Mouse (Mus musculus) left cerebral cortex, adult 2 months (tissue): ENCODE measurements around the gene Znrf1. TPM values are rescaled to one million over a fixed set of nuclear protein-coding genes. Genes with fewer than 3 reads are reported as not detected.
"Not testable (repeated sequence)": the region's sequence is repeated elsewhere in the genome, so short reads cannot be mapped to it uniquely, and the experiment has no call there.

Source experiments
- DNase-seq, 2 experiments: peaks; one replicate each; pipeline ENCODE4 v3.0.0; 2021 to 2022; ENCODE audit warnings: low spot score in 2 of 2, mixed read lengths in 1 of 2; ENCODE audit errors: extremely low spot score in 1 of 2
- H3K27ac ChIP-seq: fragments of 200-600 bp; 2 replicates; pipeline ENCODE4 v1.8.1; 2022
- H3K4me3 ChIP-seq: fragments of 200-600 bp; 2 replicates; pipeline ENCODE4 v1.8.1; 2022
- CTCF ChIP-seq: fragments of 200-600 bp; IDR thresholded peaks from 2 replicates; pipeline ENCODE4 v1.8.1; 2022; ENCODE audit warnings: antibody characterized with exemption, mild to moderate bottlenecking, moderate library complexity
- intact Hi-C: fragments of 180-260 bp; cut with DNase I; formaldehyde crosslinking; loops from one replicate; pipeline ENCODE4 v1.15.1; 2025
- total RNA-seq, 2 experiments: library from RNA; stranded (reverse); gene quantifications; 2 replicates each; pipeline ENCODE4 v1.2.3; 2021

Gene Znrf1
- total RNA-seq, 2 experiments from 2014 or later, result 166 to 171 TPM

DNA sequence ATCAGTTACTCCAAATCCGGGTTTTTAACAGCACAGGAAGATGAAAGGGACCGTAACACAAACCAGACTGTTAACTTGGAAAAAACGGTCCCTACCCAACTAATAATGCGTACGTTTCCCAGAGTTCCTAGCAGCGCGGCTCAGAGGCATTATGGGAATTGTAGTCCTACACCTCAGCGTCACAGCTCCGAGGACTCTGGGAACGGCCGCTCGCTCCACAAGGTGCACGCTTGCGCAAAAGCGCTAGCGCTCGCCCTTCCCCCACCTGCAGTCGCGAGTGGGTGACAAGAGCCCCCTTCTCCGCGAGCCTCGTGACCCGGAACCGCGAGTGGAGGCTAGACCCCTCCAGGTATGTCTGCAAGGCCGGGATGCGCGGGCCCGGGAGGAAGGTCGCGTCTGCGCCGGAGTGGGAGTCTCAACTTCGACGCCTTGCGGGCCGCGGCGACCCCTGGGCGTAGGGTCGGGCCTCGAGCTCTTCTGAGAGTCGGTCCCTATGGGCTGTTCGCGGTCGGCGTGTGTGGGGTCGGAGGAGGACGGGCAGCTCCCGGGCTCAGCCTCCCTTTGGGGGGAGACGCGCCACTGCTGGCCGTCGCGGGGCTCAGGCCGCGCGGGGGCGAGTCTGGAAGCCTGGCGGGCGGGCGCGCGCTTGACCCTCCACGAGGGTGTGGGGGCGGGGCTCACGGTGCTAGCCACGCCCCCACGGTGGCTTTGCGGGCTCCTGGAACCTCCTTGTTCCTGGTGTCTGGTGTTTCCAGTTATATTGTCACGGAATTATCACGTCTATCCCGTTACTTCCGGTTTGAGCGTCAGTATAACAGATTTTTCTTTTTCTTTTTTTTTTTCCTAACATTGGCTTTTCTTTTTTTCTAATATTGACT, 107.6 kb downstream of the Znrf1 start, which contains the start of gene Zfp1:
Gene Zfp1, plus strand, starts transcription at position 138 of the 878 bp plus-strand sequence.
- peak; percentile 91 for DNase-seq
- intact Hi-C loops, result loop anchor here (1.0 to 5.0 kb wide), 2 partner anchors 12 to 106 kb away; partner anchors contain the start of gene Znrf1
- H3K4me3 ChIP-seq, result peak within 1 kb of the TSS; percentile 74
- no peak; the same call in 1 of the 2 replicates for TF ChIP-seq CTCF
- peak within 1 kb of the TSS; percentile 100 for H3K27ac ChIP-seq

- intact Hi-C loops, result loop anchor here (5.0 kb wide), 1 partner anchor 107 kb away; the partner anchor contains the start of gene Znrf1
- DNase-seq, result not testable (repeated sequence)
- peak overlapping the region; percentile 100 for H3K27ac ChIP-seq
Measured at GRCm38 (mm10) chr8:111644286-111645051, 108.6 kb downstream of the Znrf1 start.

DNA sequence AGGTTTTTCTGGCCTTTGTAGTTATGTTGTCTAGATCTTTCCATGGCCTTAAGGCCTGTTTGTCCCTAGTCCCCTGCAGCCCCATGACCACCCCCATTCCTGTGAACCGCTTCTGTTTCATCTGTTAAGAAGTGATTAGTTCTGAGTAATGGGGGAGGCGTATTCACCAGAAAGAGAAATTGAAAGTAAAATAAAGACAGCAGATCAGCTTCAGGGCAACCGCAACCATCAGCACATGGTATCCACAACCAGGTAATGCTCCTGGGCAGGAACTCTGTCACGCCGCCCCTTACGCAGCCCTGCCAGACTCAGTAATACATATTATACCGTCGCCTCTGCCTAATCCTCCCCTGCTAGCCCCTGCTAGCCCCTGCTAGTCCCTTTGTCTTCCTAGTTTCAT, 109.8 kb downstream of the Znrf1 start:
- intact Hi-C loops, result no loop called here
- no peak for DNase-seq
- no peak overlapping the region for H3K4me3 ChIP-seq
- H3K27ac ChIP-seq, result no peak overlapping the region
- no peak for TF ChIP-seq CTCF

More at GRCm38 (mm10) chr8:111644286-111645051, 108.6 kb downstream of the Znrf1 start:
- H3K4me3 ChIP-seq, result peak overlapping the region; percentile 74

- DNase-seq, result no peak
- TF ChIP-seq CTCF, result no peak
- intact Hi-C loops, result no loop called here
Measured at GRCm38 (mm10) chr8:111648834-111649233, 112.9 kb downstream of the Znrf1 start.

DNA sequence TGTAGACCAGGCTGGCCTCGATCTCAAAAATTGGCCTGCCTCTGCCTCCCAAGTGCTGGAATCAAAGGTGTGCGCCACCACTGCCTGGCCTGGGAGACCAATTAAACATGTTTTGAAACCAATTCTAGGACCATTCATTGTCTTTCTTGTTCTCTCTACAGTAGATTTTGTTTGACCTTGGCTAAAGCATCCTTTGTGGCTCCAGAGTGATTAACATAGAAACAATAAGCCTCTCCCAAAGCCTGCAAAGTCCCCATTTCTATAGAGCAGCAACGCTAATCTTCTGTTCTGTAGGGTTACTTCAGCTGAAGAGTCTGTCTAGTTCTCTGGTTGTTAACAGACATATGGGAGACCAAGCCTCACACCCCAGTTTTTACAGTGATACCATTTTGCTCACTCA, 114.8 kb downstream of the Znrf1 start:
- intact Hi-C loops, result no loop called here
- Histone ChIP-seq H3K4me3 (no peak overlapping the region), H3K27ac (no peak overlapping the region)
- no peak for DNase-seq
- no peak for TF ChIP-seq CTCF

More at GRCm38 (mm10) chr8:111648834-111649233, 112.9 kb downstream of the Znrf1 start:
- H3K4me3 ChIP-seq, result no peak overlapping the region
- no peak overlapping the region for H3K27ac ChIP-seq

GRCm38 (mm10) chr8:111653524-111653923, 117.6 kb downstream of the Znrf1 start:
- no peak for TF ChIP-seq CTCF
- no peak for DNase-seq
- intact Hi-C loops, result no loop called here
- Histone ChIP-seq H3K27ac (no peak overlapping the region), H3K4me3 (no peak overlapping the region)

DNA sequence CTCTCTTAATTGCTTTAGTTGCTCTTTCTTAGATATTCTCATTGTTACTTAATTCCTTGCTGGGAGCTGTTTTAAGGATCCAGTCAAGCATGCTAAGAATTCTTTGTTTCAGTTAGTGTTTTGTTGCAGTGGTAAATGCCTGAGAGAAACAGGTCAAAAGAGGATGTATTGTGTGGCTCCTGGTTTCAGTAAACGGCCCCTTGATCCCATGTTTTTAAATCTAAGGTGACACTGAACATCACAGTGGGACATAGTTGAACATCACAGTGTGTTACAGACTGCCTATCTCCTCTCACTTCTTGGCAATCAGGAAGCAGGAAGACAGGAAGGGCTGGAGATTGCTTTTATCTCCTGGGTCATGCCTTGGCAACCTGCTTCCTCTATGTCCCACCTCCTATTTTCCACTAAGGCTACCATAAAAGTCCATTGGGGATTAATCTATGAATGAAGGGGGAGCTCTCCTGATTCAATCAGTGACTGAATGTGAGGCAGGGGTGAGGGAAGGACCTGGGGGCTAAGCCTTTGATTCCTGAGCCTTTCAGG, 121.5 kb downstream of the Znrf1 start:
- no peak overlapping the region for H3K27ac ChIP-seq
- DNase-seq, result no peak
- intact Hi-C loops, result no loop called here
- H3K4me3 ChIP-seq, result no peak overlapping the region
- TF ChIP-seq CTCF, result no peak

GRCm38 (mm10) chr8:111658819-111659423, 123.0 kb downstream of the Znrf1 start:
- TF ChIP-seq CTCF, result no peak
- intact Hi-C loops, result no loop called here
- DNase-seq, result no peak
- H3K27ac ChIP-seq, result peak overlapping the region; percentile 32; the same call in 1 of the 2 replicates
- H3K4me3 ChIP-seq, result no peak overlapping the region

- peak; percentile 82 for TF ChIP-seq CTCF
- intact Hi-C loops, result loop anchor here (1.0 to 10.0 kb wide), 3 partner anchors 126 to 318 kb away; partner anchors contain the start of gene Znrf1
- peak; percentile 67 to 82 for DNase-seq
- H3K27ac ChIP-seq, result no peak overlapping the region
- no peak overlapping the region for H3K4me3 ChIP-seq
Measured at GRCm38 (mm10) chr8:111662473-111662872, 126.6 kb downstream of the Znrf1 start.

GRCm38 (mm10) chr8:111666751-111667150, 130.9 kb downstream of the Znrf1 start:
- no peak for DNase-seq
- Histone ChIP-seq H3K27ac (no peak overlapping the region), H3K4me3 (no peak overlapping the region)
- intact Hi-C loops, result loop anchor here (10.0 kb wide), 1 partner anchor 322 kb away; no protein-coding TSS in a partner anchor
- no peak for TF ChIP-seq CTCF

Other genes starting within 250 kb of the Znrf1 start
- gene Rfwd3, start 235.9 kb upstream of the Znrf1 start, total RNA-seq, result 10 to 100 TPM; 19.6 to 19.9 TPM
- under 1 TPM; 0.42 to 0.61 TPM for gene Mlkl, start 197.9 kb upstream of the Znrf1 start, total RNA-seq
- 10 to 100 TPM; 12.4 to 13.7 TPM for gene Fa2h, start 142.3 kb upstream of the Znrf1 start, total RNA-seq
- 10 to 100 TPM; 18.9 to 20.0 TPM for gene Wdr59, start 14.0 kb upstream of the Znrf1 start, total RNA-seq
- gene Ldhd, start 94.3 kb downstream of the Znrf1 start, total RNA-seq, result 10 to 100 TPM; 10.1 to 10.8 TPM
- gene Zfp1, start 107.3 kb downstream of the Znrf1 start, total RNA-seq, result 10 to 100 TPM; 22.0 to 23.5 TPM
- gene Ctrb1, start 154.9 kb downstream of the Znrf1 start, total RNA-seq, result not detected
- gene Bcar1, start 207.7 kb downstream of the Znrf1 start, total RNA-seq, result 10 to 100 TPM; 49.3 to 54.2 TPM